Comparison of ENCODE assay signal across 18 mouse cellular contexts in genomic region chr2:132654834-132655495, GRCm38 (mm10).
"Had no signal": no experiment of that assay in that cellular context is flagged by ENCODE, and none has a peak within 500 bp of the region (broad histone marks: within the 10 kb centered on the region; RNA-seq: fewer than 3 reads in every experiment).

No protein-coding gene starts in this region.

- H3K36me3 ChIP-seq: limb, embryonic 12.5 days; limb, embryonic 15.5 days; lung, embryonic 15.5 days; midbrain, embryonic 10.5 days; midbrain, embryonic 13.5 days had no signal

- DNase-seq: kidney, adult 9 months; kidney, postnatal 14 days; kidney, postnatal 4 days; left cerebral cortex, postnatal 4 days; lung, adult 18-20 months; lung, postnatal 10 days; lung, postnatal 36 days; thymus, adult 2 months; thymus, postnatal 14 days; thymus, postnatal 4 days had no signal

- H3K4me1 ChIP-seq: limb, embryonic 15.5 days; lung, embryonic 15.5 days; midbrain, embryonic 10.5 days had no signal

- H3K27me3 ChIP-seq: limb, embryonic 12.5 days; limb, embryonic 15.5 days; lung, embryonic 15.5 days; megakaryocyte, embryonic 14.5 days; midbrain, embryonic 13.5 days had no signal

- H3K9me3 ChIP-seq: limb, embryonic 12.5 days; limb, embryonic 15.5 days; lung, embryonic 15.5 days; midbrain, embryonic 10.5 days; midbrain, embryonic 13.5 days had no signal

- H3K27ac ChIP-seq: limb, embryonic 12.5 days; limb, embryonic 15.5 days; liver, embryonic 14.5 days; lung, embryonic 15.5 days; midbrain, embryonic 10.5 days; midbrain, embryonic 13.5 days; stomach, postnatal 0 days had no signal

- H3K4me3 ChIP-seq: limb, embryonic 12.5 days; limb, embryonic 15.5 days; lung, embryonic 15.5 days; megakaryocyte, embryonic 14.5 days; midbrain, embryonic 10.5 days; midbrain, embryonic 13.5 days had no signal
